Mouse (Mus musculus) spleen, adult 2 months (tissue): ENCODE measurements around the gene Cryba2.

Experiments
- CTCF ChIP-seq: fragments of 200-500 bp; IDR thresholded peaks from 2 replicates; pipeline ENCODE4 v1.5.1; 2011; ENCODE audit warnings: mild to moderate bottlenecking, inconsistent platforms; ENCODE audit not compliant: insufficient read depth, insufficient read length, insufficient replicate concordance; ENCODE audit errors: extremely low read depth
- POLR2A ChIP-seq: fragments of 200-500 bp; IDR thresholded peaks from 2 replicates; pipeline ENCODE4 v1.6.1; 2011; ENCODE audit warnings: low read depth, low read length, inconsistent platforms

GRCm38 (mm10) chr1:74857677-74858076, 35.3 kb downstream of the Cryba2 start:
- no peak for TF ChIP-seq CTCF
- no peak for TF ChIP-seq POLR2A
